Mouse (Mus musculus): Measurements from ENCODE around the gene Sec24b.

Sec24b gene

DNA sequence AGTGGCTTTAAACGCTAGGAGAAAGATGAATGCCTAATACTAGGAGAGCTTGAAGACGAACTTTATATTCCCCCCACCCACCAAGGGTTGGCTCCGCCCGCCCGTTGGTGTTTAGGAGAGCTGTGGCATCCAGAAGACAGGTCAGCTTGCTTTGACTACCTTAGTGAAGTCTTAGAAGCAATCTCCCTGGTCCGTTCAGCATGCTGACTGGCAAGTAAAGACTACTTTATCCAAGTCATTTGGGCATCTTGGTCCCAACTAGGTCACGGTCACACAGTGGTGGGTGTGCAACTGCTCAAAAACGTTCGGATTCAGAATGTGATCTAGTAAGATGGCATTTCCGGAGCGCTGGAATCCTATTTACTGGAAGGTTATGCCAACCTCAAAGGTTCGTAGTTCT lies at the start of gene Sec24b:
Gene Sec24b (minus strand): TSS at position 273 of the 400 bp plus-strand sequence.
- peak; percentile 16 for DNase-seq

DNA sequence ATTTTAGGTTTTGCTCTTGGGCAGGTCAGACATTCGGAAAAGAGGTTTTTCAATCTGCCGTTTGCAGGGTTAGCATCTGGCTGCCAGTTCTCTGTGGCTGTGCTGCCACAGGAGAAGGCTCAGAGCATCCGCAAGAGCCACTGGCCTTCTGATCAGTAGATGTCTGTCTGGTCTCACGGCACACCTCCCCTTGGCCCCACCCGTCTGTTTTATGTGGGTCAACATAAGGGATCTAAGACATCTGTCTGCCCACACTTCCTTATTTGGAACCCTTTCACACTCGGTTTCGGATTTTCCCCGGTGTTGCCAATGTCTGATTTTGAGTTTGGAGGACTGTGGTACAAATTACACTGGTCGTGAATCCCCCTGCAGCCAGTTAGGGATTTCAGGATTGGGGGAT lies 43.1 kb upstream of the Sec24b start:
- no peak for DNase-seq

DNA sequence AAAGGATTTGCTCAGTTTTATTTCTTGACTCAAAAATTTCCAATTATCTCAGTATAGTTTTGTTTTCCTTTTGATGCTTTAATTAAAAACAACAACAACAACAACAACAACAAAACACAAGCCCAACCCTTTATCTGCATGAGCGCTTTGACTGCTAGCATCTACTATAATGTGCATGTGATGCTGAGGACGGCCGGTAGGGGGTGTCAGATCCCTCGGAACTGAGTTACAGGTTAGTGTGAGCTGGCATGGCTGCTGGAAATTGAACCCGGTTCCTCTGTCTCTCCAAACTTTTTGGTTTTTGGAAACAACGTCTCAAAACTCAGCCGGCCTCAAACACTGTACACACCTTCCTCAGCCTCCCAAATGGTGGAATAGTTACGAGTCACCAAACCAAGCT lies 42.1 kb upstream of the Sec24b start:
- peak; percentile 34 for DNase-seq

DNA sequence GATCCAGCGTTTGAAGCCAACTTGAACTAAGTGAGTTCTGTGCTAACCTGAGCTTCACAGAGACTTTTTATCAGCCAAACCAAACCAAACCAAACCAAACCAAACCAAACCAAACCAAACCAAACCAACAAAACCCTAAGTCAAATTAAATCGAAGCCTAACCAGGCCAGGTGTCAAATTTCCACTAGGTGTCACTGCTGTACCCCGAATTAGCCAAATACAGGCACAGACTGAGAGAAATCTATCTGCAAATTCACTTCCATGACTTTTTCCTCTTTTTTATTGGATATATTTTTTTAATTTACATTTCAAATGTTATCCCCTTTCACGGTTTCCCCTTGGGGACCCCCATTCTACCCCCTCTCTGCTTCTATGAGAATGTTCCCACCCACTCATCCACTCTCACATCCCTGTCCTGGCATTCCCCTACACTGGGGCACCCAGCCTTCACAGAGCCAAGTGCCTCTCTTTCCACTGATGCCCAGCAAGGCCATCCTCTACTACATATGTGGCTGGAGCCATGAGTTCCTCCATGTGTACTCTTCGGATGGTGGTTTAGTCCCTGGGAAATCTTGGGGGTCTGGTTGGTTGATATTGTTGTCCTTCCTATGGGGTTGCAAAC lies 33.9 kb upstream of the Sec24b start:
- peak; percentile 30 for DNase-seq

DNA sequence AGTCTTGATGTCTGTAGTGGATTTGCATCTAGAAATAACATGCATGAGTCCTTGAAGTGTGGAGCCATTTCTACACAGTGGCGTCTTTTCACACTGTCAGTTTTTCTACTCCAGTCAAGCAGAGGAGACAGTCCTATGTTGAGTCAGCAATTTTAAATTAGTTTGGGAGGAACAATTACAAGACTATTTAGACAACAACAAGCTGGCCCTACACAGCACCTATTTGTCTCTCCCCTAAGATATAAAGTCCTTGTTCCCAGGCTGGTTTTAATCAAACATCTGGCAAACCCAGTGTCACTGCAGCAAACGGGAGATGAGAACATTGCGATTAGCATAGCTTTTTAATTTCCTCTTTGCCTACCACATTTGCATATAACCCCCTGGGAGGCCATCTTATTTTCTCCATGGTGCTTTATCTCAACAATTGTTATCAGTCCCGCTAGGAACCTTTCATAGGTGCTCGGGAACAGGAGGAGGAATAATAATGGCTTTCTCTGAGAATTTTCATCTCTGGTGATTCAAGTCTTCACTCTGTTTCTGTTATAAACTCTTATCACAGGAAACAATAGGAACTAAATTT lies 32.9 kb upstream of the Sec24b start:
- no peak for DNase-seq

DNA sequence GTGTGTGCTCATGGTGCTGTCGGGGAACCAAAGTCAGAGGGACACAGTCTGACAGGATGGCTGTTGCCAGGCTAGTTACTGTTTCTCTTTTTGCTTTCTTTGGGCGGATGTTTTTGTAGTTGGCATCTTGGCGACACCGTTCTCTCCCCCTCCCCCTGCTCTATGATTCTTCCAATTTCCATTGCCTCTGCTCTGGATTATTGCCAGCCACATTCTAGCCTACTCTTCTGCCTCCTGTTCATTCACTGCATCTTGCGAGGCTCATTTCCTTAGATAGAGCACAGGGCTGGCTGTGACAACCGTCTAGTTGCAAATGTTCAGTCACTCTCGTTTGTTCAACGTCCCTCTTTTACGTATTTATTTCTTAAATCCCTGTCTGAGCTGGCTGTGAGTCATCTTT lies 29.1 kb upstream of the Sec24b start:
- no peak for DNase-seq

DNA sequence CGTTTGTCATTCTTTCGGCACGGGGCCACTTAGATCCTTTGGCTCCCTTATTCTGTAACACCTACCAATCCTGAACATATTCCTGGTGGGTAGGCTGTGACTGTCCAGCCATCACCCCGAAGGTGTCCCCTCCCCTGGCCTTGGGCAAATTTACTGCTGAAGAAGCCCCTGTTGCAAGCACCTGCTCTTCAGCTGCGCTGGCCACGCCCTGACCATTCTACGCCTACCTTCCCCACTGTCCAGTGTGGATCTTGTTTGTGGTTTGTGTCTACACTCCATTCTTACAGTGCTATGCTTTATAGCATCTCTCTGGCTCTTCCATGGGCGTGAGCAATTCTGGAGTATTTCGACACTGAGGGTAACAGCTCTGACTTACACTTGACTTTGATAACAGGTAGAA lies 27.3 kb upstream of the Sec24b start:
- no peak for DNase-seq

DNA sequence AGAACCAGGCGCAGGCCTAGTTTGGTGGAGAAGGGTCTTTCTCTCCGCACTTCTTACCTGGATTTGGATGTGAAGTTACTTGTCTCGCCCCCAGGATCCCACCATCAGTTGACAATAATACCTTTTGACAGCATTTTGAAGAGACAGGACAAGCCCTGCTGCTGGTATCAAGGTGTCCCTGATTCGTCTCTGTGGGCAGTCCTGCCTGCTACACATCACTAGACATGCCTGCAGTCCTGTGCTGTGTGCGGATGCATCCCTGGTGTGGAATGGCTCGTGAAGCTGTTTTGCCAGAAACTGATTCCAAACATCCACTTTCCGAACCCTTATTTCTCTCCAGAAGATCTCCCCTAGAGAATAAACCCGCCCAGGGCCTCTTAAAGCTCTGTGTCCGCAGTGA lies 26.1 kb upstream of the Sec24b start:
- no peak for DNase-seq

DNA sequence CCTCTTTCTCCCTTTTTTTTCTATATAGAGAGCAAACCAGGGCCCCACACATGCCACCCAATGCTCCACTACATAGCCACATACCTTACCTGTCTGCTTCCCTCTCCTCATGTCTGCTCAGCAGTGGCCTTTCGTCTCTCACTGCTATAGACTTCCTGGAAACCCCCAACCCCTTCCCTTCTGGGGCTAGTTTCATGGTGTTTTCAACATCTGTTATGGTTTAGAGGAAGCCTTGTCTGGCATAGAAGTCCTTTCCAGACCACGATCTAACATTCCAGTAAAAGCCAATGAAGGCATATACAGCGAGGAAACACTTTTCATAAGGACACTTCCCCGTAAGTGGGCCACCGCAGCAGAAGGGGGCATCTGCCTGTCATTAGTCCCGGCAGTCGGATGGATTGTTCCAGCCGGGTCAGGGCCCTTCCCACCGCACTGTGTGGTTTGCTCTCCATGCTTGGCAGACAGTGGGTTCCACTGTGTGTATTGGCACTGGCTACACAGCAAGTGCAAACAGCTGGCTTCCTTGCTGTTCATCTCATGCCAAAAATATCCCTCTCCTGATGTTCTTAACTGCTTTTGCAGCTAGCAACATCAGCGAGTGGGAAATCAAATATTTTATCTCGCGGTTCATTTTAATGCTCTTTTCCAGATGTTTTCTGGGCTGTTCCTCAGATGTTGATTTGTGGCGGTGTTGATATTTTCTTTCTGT lies 25.2 kb upstream of the Sec24b start:
- DNase-seq = no peak

DNA sequence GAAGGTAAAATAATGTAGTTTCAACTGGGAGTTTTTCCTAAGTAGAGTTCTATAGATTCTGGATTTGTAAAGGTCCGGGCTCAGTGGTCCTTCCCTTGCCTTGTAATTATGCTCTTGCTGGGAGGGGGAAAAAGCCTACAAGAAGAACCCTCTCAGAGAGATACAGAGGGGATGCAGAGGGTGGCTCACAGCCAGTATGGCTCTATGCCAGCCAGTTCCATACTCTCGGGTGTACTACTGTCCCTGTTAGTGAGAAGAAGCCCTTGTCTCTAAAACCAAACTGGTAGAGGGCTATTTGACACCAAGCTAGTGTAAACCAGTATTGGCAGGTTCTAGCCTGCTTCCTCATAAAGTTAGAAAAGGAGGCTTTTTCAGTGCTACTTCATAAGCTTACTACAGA lies 22.0 kb upstream of the Sec24b start:
- DNase-seq = no peak

DNA sequence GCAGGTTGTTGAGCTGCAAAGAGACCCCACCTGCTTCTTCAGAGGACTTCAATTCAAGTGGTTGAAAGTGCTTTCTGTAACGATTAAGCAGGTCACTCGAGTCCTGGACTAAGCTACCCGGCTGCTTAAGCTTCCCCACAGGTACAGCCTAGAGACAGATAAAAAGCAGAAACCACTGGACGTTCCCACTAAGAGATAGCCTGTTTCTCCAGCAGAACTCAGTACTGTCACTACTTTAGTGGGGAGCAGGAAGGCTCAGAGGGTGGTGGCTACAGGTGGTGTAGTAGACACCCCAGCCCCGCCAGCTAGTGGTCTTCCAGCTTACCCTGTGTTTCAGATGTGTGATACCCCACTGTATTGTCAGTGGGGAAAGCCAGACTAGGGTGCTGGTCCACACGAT lies 19.3 kb upstream of the Sec24b start:
- no peak for DNase-seq

DNA sequence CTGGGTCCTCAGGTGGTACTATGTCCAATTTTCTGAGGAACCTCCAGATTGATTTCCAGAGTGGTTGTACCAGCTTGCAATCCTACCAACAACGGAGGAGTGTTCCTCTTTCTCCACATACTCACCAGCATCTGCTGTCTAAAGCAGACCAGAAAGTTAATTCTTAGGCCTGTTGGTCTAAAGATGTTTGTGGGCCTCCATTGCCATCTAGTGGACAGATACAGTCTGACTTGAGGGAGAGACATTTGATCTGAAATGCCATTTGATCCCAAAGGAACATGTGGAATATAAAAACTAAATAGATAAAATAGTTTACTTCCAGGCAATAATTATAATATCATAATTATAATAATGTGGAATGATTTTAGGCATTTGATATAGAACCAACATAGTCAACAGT lies 18.4 kb upstream of the Sec24b start:
- DNase-seq = peak; percentile 39

DNA sequence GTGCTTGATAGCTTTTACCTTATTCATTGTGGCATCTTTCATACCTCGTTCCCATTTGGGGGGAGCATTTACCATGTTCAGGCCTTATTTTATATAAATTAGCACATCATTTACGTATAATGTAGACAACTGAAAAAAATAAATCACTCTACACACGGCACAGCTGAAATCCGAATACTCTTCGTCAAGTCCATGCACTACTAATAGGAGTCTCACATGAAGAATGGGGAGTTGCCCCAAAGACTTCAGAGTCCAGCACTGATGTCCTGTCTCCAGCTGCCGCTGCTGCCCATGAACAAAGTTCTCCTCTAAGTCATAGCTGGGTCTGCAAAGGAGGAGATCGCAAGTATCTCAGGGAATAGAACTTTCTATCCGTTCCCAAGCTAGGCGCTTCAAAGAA lies 15.9 kb upstream of the Sec24b start:
- DNase-seq = no peak

DNA sequence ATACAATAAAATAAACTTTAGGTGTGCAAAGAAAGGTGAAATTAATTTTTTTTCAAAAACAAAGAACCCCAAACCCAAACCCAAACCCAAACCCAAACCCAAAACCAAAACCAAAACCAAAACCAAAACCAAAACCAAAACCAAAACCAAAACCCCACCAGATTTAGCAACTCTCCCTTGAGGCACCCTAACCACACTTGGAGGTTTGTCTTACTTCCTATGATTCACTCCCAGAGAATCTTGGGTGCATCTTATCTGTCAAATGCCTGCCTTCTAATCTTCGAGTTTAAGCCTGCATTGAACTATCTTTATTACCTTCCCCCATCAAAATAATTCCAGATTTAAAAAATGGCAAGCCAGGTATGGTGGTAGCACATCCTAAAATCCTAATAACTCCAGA lies 14.4 kb upstream of the Sec24b start:
- no peak for DNase-seq

DNA sequence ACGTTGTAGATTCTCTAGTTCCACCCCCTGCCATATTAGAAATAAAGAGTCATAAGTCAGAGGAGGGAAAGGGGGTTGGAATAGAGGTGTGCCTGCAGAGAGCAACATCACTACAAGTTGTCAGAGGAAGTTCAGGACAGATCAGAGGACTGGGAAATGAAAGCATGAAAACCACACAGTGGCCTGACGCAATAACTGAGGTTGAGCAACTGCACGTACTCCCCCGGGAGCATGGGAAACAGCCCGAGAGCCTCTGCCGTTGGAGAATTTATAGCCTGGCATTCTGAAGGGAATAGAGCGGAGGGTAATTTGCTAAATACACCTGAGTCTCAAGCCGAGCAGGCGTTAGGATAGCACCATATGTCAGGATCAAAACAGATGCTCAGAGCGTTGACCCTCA lies 11.7 kb upstream of the Sec24b start:
- no peak for DNase-seq

DNA sequence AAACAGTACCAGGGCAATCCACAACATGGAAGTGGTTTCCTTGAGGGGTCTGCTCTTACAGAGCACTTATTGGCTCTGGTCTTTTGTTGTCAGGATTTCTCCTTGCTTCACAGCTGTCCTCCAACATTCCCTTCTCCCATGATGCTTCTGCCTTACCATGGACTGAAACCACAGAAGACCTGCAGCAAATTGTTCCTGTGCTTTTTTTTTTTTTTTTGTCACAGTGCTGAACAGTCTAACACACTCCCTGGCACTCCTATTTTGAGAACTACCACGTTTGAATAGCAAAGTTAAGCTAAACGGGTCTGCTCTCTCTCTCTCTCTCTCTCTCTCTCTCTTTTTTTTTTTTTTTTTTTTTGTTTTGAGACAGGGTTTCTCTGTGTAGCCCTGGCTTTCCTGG lies 10.6 kb upstream of the Sec24b start:
- DNase-seq = no peak

DNA sequence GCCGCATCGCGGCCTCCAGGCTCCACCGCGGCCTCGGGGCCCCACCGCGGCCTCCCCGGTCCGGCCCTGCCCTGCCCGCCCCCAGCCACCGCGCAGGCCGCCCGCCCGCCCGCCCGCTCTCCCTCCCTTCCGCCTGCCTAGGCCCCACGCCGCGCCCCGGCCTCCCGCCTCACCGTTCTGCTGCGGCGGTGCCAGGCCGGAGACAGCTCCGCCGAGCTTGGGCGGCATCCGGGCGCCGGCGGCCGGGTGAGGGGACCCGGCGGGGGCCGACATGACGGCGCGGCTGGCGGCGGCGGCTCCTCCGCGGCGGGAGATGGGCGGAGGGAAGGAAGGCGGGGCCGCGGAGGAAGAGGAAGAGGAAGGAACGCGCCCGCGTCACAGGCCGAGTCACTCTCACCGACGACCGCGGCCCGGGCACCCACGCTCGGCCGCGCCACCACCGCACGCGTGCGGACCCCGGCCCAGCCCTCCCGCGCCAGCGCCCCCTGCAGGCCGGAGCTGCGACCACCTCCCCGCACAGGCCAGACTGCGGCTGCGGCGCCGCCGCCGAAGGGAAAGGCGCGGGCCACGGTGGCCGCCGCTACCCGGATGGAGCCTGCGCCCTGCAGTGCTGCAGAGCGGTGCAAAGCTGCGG lies 840 bp downstream of the Sec24b start:
- peak; percentile 93 for DNase-seq

DNA sequence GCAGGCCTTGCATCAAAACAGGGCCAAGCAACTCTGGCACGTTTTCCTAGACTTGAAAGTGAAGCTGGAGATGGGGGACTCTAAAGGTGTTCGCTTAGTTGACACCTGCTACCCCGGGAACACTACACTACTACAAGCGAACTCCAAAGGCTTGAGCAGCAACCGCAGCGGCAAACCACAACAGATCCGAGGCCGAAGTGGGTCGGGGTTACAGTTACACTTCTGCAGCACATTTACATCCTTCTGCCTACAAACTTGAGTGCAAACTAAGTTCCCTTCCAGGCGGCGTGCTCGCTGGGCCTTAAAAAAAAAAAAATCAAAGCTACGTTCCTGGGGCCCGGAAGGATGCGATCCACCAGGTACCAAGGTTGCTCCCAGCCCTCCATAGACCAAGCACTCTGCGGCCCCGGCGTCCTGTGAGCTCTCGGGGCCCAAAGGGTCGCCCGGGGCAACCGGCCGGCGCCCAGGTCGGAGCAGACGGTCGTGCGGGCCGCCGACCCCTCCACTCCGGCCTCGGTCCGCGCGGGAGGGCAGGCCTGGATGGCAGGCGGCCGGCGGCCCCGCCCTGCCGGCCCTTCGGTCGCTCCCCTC lies 1.5 kb downstream of the Sec24b start:
- peak; percentile 9 for DNase-seq

DNA sequence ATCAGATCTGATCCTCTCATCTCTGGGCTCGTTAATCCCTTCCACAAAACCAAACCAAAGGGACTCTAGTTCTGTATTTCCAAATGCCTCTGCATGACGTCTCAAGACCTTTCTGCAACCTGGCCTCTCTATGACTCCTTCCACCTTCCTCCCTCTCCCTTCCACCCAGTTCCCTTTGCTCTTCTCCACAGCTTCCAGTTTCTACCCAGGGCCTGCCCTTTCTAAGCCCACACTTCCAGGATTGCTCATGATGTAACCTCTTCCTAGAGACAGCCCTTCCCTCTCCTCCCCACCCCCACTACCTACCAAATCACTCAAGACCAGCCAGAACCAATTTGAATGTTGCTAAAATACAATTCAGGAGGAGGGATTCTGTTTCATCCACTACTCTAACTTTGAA lies 2.9 kb downstream of the Sec24b start:
- no peak for DNase-seq

DNA sequence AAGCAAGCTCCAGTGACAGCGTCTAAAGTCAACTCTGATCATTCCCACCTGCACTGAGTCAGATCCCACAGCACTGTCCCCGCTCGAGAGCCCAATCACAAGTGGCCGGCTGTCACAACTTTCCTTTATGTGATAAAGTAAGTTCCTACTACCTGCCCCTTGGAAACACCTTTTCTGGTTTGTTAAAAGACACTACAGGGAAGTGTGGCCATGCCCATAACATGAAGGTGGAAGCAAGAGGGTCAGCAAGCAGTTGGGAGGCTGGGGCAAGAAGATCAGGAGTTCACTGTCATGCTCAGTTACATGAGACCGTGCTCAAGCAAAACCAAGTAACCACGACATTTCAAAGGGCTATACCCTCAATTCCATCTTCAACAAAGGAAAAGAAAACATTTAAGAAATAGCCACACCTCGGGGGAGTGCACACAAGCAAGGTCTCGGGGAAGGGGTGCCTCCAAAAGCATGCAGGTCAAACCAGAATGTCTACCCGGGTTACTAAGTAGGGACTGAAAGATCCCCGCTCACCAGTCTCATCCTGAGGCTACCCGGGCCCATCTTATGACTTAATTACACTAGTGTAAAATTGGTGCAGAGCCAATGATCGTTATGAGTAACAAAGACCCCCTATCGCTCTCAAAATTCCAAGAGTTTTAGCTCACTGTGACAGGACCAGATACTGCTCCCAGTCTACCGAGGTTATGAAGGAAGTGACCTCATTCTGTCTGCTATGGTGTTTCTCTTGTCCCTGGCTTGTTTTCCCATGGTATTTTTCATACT lies 3.6 kb downstream of the Sec24b start:
- DNase-seq = no peak

DNA sequence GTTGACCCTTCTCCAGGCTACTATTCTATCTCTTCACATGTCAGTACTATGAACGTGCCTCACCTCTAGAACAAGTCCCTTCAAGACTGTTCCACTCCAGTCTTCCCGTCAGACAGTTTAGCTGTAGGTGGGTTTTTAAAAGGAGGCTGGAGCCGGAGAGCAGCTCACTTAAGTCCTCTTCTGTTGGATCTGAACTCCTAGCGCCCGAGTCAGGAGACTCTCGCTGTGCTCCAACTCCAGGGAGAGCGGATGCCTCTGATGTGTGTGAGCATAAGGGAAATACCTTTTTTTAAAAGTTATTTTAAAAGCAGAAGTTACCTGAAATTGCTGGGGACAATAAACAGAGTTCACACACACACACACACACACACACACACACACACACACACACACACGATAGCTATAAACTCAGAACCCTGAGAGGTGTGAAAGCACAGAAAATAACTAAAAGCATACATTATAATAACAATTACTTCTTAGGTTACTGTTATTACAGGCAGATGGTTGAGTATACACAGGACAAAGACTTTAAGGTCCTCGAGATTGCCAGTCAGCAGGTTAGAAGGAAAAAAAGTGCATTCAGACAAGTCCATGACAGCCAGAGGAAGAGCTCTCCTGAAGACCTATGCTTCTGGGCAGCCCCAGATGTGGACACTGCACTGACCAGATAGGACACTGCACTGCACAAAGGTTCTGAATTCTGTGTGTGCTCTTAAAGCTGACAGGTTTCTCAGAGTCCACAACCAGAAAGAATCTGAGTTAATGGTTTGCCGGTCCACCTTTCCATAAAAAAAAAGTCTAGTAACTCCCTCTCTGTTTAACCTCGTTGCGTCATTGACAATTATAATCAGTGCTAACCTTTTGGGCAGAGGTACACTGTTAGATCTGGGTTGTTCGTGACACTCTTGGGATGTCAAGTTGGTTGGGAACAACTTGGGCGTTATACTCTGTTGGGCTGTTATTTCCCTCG lies 5.7 kb downstream of the Sec24b start:
- DNase-seq = no peak

DNA sequence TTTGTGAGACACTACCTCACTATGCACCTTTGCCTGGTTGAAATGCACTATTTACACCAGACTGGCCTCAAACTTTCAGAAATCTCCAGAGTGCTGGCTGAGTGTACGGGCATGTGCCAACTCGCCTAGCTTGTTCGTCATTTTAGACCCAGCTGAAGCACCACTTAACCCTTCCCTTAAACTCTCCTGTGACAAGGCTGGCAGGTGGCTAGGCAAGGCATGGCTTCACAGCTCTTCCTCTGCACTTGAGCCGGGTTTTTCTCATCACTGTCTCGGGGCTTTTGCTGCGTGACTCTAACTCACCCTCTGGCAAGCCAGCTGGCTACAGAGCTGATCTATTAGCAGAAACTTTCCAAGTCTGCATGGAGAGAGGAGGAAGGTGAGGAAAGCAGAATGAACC lies 6.8 kb downstream of the Sec24b start:
- DNase-seq = no peak
